Mouse (Mus musculus) testis, adult 2 months (tissue): ENCODE measurements around the gene Dusp28.

ENCODE experiments used
- CTCF ChIP-seq: fragments of 200-500 bp; IDR thresholded peaks from 2 replicates; pipeline ENCODE4 v1.5.1; 2012; ENCODE audit warnings: low read depth, mild to moderate bottlenecking, inconsistent platforms, low read length, moderate library complexity; ENCODE audit not compliant: control insufficient read depth, insufficient read depth, insufficient replicate concordance
- POLR2A ChIP-seq: fragments of 200-500 bp; IDR thresholded peaks from 2 replicates; pipeline ENCODE4 v1.6.1; 2012; ENCODE audit warnings: low read depth, mild to moderate bottlenecking, inconsistent platforms, low read length, moderate library complexity; ENCODE audit not compliant: control insufficient read depth

DNA sequence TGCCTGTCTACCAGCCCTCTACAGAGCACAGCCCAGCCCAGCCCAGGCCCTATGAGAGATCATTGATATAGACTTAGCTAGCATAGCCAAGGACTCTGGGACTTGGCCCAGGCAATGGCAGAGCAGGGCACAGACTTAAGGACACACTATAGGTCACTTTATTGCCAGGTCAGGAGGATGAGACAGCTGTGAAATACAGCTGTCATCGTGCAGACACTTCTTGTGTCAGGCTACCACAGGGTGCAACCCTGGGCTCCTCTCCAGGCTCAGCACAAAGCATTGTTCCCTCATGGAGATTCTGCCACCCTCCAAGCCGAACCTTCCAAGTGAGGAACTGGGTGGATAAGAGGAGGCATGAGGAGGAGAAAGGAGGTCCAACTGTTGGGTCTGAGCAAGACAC lies 36.8 kb upstream of the Dusp28 start:
- TF ChIP-seq CTCF: no peak
- no peak for TF ChIP-seq POLR2A
